Mouse (Mus musculus) 3134 (cell line): Measurements from ENCODE around the gene Ddah1.

Source experiments
- DNase-seq: peaks from one replicate; pipeline ENCODE4 v3.0.0-alpha.2; 2011; ENCODE audit warnings: low spot score; ENCODE audit not compliant: insufficient read length; ENCODE audit errors: extremely low read depth

Gene Ddah1

GRCm38 (mm10) chr3:145758561-145759378, at the start of gene Ddah1:
Gene Ddah1, plus strand, starts transcription at chr3:145758675.
- DNase-seq, result peak; percentile 87

- no peak for DNase-seq
These were observed 42.6 kb upstream of the Ddah1 start for GRCm38 (mm10) chr3:145715923-145716322.

- DNase-seq, result no peak
These were observed 38.8 kb upstream of the Ddah1 start for GRCm38 (mm10) chr3:145719660-145720059.

GRCm38 (mm10) chr3:145725078-145725477, 33.4 kb upstream of the Ddah1 start:
- DNase-seq, result peak; percentile 24

GRCm38 (mm10) chr3:145728336-145728735, 30.1 kb upstream of the Ddah1 start:
- DNase-seq, result peak; percentile 67

- peak; percentile 48 for DNase-seq
These were observed 28.9 kb upstream of the Ddah1 start for GRCm38 (mm10) chr3:145729531-145729930.

- peak; percentile 36 for DNase-seq
These were observed 28.4 kb upstream of the Ddah1 start for GRCm38 (mm10) chr3:145730092-145730491.

- no peak for DNase-seq
These were observed 23.6 kb upstream of the Ddah1 start for GRCm38 (mm10) chr3:145734857-145735256.

GRCm38 (mm10) chr3:145736562-145736961, 21.9 kb upstream of the Ddah1 start:
- DNase-seq, result no peak

GRCm38 (mm10) chr3:145738662-145739061, 19.8 kb upstream of the Ddah1 start:
- no peak for DNase-seq

GRCm38 (mm10) chr3:145739904-145740303, 18.6 kb upstream of the Ddah1 start:
- no peak for DNase-seq

- no peak for DNase-seq
These were observed 15.4 kb upstream of the Ddah1 start for GRCm38 (mm10) chr3:145743050-145743449.

GRCm38 (mm10) chr3:145743476-145744027, 14.9 kb upstream of the Ddah1 start:
- no peak for DNase-seq

- DNase-seq, result no peak
These were observed 9.8 kb upstream of the Ddah1 start for GRCm38 (mm10) chr3:145748626-145749025.

- DNase-seq, result no peak
These were observed 2.0 kb upstream of the Ddah1 start for GRCm38 (mm10) chr3:145756457-145756856.

GRCm38 (mm10) chr3:145757177-145757576, 1.3 kb upstream of the Ddah1 start:
- DNase-seq, result no peak

GRCm38 (mm10) chr3:145757844-145758243, 631 bp upstream of the Ddah1 start:
- no peak for DNase-seq

GRCm38 (mm10) chr3:145759379-145760209, 1.1 kb downstream of the Ddah1 start:
- no peak for DNase-seq

- DNase-seq, result no peak
These were observed 2.1 kb downstream of the Ddah1 start for GRCm38 (mm10) chr3:145760547-145760946.

GRCm38 (mm10) chr3:145761501-145762170, 3.2 kb downstream of the Ddah1 start:
- no peak for DNase-seq
